Mouse (Mus musculus) brain, adult 10 weeks (tissue): ENCODE measurements around the gene 2210017I01Rik. TPM values are rescaled to one million over a fixed set of nuclear protein-coding genes. Genes with fewer than 3 reads are reported as not detected.

ENCODE experiments used
- polyA plus RNA-seq: library from polyadenylated mRNA; stranded (reverse); fragments of 350-450 nt; fragmentation: Illumina TruSeq; extraction: RNeasy Lipid Tissue Mini Kit (QIAGEN cat#74804); gene quantifications from one replicate; pipeline ENCODE4 v1.2.3, GENCODE M21; 2015; ENCODE audit warnings: low read depth, low replicate concordance

2210017I01Rik gene
- not detected for polyA plus RNA-seq

DNA sequence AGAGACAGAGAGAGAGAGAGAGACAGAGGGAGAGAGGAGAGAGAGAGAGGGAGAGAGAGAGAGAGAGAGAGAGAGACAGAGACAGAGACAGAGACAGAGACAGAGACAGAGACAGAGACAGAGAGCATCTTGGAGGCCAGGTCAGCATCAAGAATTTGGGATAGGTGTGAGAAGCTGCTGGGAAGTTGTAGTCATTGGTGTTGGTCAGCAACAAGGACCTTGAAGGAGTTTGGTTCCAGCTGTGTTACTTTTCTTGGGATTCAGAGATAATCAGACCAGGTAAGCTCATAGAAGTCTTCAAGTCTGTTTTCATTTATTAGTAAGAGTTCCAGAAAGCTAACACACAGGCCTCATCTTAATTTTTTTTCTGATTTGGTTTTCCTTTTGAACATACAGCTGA lies at the start of gene 2210017I01Rik:
2210017I01Rik (minus strand) TSS at position 101 of the 400 bp plus-strand sequence.

DNA sequence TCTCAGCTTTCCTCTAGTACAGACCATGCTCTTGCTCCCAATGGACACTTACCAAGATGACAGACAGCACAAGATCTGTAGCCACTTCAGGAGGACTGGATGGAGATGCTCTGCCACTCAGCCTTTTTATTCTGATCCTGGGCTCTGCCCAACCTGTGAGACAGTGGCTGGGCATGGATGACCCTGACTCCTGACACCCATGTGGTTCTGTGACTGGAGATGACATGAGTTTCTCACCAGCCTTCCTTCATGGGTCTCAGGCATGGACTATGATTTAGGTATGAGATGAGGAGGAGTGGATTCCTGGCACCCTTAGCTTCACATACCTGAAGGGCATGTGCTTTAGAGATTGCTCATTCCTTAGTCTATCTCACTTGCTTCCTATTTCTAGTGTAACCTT lies 49.5 kb upstream of the 2210017I01Rik start, which contains the start of gene Lce1b:
Lce1b (minus strand) TSS at position 101 of the 400 bp plus-strand sequence.

DNA sequence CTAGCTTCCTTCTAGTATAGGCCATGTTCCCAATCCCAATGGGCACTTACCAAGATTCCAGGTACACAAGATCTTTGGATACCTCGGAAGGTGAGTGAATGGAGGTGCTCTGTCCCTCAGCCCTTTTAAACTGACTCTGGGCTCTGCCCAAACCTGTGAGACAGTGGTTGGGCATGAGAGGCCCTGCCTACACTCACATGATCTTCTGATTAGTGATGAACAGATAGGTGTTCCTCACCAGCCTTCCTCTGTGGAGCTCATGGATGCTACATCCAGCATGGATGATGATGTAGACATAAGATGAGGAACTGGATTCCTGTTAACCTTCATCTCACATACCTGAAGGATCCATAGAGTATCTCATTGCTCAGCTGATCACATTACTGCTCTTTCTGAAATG lies 40.9 kb upstream of the 2210017I01Rik start, which contains the start of gene Lce1a1:
Lce1a1 (minus strand) TSS at position 101 of the 400 bp plus-strand sequence.

DNA sequence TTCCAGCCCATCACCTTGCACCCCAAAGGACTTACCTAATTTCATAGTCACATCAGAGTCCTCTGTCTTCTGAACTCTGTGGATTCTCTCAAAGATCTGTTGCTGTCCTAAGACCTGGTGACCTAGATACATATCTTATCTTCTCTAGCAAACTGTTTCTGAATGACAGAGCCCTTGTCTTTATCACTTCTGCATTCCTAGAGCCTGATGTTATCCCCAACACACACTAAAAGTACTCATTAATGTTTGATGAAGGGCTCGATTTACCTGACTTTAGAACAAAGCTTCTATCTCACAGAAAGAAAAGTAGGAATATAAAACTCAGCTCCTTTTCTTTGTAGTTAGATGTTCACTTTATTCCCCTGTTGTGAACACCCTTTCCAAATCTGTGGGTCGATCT lies 14.3 kb upstream of the 2210017I01Rik start, which contains the start of gene Lce6a:
Lce6a (minus strand) TSS at position 101 of the 400 bp plus-strand sequence.

DNA sequence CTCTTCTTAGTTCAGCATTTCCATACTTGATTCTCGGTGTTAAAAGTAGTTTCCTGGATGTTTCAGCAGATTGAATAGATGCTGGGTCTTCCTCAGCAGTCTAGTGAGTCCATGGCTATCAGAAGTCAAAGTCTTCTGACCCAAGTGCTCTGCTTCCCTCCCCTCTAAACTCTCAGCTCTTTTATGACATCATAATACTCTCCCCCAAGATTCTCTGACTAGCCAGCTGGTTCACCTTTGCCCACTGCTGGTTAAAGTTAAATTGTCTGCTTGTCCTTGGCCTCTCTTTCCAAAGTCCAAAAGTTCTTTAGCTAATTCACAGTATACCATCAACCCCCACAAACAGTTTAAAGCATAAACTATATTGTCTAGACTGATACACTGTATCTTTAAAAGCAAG lies 18.4 kb downstream of the 2210017I01Rik start, which contains the start of gene Smcp:
Smcp (minus strand) TSS at position 140 of the 400 bp plus-strand sequence.

DNA sequence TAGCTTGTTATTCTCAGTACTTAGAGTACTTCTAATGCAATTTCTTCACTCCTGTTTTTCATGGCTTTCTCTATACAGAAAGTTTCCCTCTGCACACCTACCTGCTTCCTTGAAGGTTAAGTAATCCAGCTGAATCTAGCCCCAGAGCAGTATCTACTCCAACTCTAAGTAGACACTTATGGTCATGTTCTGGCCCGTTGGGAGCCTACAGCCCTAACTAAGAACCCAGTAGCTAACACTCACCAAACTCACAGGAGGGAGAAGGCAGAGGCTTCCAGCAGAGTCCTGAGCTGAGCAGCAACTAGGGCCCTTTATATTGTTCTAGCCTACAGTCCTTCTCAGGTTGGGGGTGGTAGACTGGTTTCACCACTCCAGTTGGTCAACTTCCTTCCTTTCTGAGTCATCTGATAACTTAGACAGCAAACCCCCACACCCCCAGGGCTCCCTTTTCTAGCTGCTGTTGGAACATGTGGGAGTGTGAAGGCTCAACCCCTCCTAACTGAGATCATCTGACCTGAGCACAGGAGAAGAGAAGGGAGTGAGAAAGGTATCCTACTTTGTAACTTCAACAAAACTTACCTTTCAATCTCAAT lies 33.7 kb downstream of the 2210017I01Rik start, which contains the start of gene Ivl:
Ivl (minus strand) TSS at position 287 of the 593 bp plus-strand sequence.

Other genes with a start within 250 kb of the 2210017I01Rik start
- not detected for gene Sprr2f, start 242.3 kb downstream of the 2210017I01Rik start, polyA plus RNA-seq
- not detected for gene Sprr2h, start 221.8 kb downstream of the 2210017I01Rik start, polyA plus RNA-seq
- not detected for gene Sprr2i, start 199.5 kb downstream of the 2210017I01Rik start, polyA plus RNA-seq
- gene Sprr2j-ps, start 189.4 kb downstream of the 2210017I01Rik start, polyA plus RNA-seq: not detected
- 4.1 TPM for gene Gm9774, start 178.1 kb downstream of the 2210017I01Rik start, polyA plus RNA-seq
- not detected for gene Sprr2k, start 174.9 kb downstream of the 2210017I01Rik start, polyA plus RNA-seq
- not detected for gene Sprr1b, start 168.7 kb downstream of the 2210017I01Rik start, polyA plus RNA-seq
- not detected for gene Sprr3, start 148.8 kb downstream of the 2210017I01Rik start, polyA plus RNA-seq
- gene Sprr1a, start 121.6 kb downstream of the 2210017I01Rik start, polyA plus RNA-seq: not detected
- not detected for gene Sprr4, start 107.0 kb downstream of the 2210017I01Rik start, polyA plus RNA-seq
- gene 2310046K23Rik, start 73.0 kb downstream of the 2210017I01Rik start, polyA plus RNA-seq: not detected
- gene Ivl, start 33.8 kb downstream of the 2210017I01Rik start, polyA plus RNA-seq: not detected
- gene Smcp, start 18.5 kb downstream of the 2210017I01Rik start, polyA plus RNA-seq: not detected
- gene Lce6a, start 14.2 kb upstream of the 2210017I01Rik start, polyA plus RNA-seq: not detected
- gene Lce1a1, start 40.8 kb upstream of the 2210017I01Rik start, polyA plus RNA-seq: not detected
- not detected for gene Lce1b, start 49.4 kb upstream of the 2210017I01Rik start, polyA plus RNA-seq
- not detected for gene Lce1a2, start 62.8 kb upstream of the 2210017I01Rik start, polyA plus RNA-seq
- gene Lce1c, start 71.8 kb upstream of the 2210017I01Rik start, polyA plus RNA-seq: not detected
- not detected for gene Lce1d, start 79.7 kb upstream of the 2210017I01Rik start, polyA plus RNA-seq
- not detected for gene Lce1e, start 101.6 kb upstream of the 2210017I01Rik start, polyA plus RNA-seq
- not detected for gene Lce1f, start 112.9 kb upstream of the 2210017I01Rik start, polyA plus RNA-seq
- gene Gm38119, start 131.6 kb upstream of the 2210017I01Rik start, polyA plus RNA-seq: not detected
- gene Lce1g, start 144.8 kb upstream of the 2210017I01Rik start, polyA plus RNA-seq: not detected
- gene Lce1h, start 157.6 kb upstream of the 2210017I01Rik start, polyA plus RNA-seq: not detected
- gene Lce1i, start 171.4 kb upstream of the 2210017I01Rik start, polyA plus RNA-seq: not detected
- gene Lce1j, start 183.0 kb upstream of the 2210017I01Rik start, polyA plus RNA-seq: not detected
- gene Lce1k, start 200.4 kb upstream of the 2210017I01Rik start, polyA plus RNA-seq: not detected
- not detected for gene Kprp, start 219.8 kb upstream of the 2210017I01Rik start, polyA plus RNA-seq
- gene Lce1l, start 243.8 kb upstream of the 2210017I01Rik start, polyA plus RNA-seq: not detected